Mouse (Mus musculus) layer of hippocampus, postnatal 36 days (tissue): Measurements from ENCODE around the gene Olfr1287. TPM values are rescaled to one million over a fixed set of nuclear protein-coding genes. Genes with fewer than 3 reads are reported as not detected.

ENCODE experiments used
- DNase-seq, 2 experiments: peaks; one replicate each; pipeline ENCODE4 v3.0.0; 2022
- total RNA-seq, 2 experiments: library from RNA; stranded (reverse); gene quantifications; 2 replicates each; pipeline ENCODE4 v1.2.3; 2021

Gene Olfr1287
- not detected for total RNA-seq

DNA sequence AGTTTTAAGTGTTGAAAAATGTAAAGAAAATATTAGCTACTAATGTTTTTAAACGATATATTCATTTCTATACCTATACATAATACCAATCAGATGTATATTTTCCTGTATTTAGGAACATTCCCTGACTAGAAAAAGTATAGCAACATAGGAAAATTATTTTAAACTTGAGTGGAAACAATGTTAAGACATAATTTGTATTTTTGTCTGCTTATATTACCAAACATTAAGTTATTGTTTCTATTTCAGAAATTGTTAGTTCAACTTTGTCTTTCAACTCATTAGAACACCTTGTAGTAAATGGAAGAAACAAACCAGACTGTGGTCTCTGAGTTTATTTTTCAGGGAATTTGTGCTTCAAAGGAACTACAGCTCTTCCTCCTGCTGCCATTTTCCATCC lies at the start of gene Olfr1287:
Gene Olfr1287, plus strand, starts transcription at position 301 of the 400 bp plus-strand sequence.
- DNase-seq, result no peak

DNA sequence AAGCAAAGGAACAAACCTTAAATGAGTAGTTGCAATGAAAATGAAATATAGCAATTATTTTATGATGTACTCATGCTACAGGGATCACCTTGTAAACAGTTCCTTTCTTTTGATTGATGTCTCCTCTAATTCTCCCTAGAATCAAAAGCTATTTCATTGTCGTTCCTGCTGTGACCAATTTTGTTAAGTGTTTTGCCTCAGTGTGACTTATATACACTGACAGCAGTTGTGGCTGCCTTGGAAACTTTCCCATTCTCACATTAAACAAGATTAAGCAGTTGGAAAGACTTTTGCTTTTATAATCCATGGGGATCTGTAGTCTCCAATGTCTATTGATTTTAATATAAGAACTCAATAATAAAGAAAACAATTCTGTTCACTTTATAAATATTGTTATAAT lies 26.0 kb upstream of the Olfr1287 start, which contains the start of gene Olfr1286:
Gene Olfr1286, minus strand, starts transcription at position 185 of the 400 bp plus-strand sequence.
- DNase-seq, result no peak

DNA sequence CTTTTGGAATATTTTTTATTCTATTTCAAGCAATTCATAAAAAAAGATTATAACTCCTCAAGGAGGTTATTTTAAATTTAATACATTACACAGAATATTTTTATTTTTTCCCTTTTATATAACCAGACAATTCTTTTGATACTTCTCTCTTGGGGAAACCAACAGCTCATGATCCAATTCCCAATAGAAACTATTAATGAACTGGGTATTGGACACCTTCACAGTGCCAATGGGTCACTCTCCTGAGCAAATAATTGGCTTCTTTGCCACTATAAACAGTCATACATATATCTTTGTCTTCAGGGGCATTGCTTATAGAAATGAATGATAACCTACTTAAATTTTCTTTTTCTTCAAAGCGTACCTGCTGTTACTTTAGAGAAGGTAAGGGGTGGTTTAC lies 24.9 kb downstream of the Olfr1287 start, which contains the start of gene Olfr1288:
Gene Olfr1288, plus strand, starts transcription at position 301 of the 400 bp plus-strand sequence.
- DNase-seq, result no peak

DNA sequence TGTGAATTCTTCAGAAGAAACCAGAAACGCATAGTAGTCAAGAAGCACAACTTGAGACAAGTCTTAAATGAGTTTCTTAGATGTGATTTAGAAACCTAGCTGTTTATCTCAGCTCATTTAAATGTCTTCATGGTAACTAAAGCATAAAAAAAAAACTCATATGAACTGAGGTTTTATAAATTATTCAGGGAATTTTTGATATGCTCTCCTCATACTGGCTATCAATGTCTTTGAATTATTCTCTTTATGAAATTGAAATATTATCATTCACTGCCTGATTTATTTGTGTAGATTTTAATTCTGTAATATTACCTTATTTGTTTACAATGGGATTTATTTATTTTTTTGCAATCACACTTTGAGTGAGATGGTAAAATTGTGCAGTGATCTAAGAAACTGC lies 31.6 kb downstream of the Olfr1287 start, which contains the start of gene Olfr1289:
Gene Olfr1289, plus strand, starts transcription at position 301 of the 400 bp plus-strand sequence.
- no peak for DNase-seq

DNA sequence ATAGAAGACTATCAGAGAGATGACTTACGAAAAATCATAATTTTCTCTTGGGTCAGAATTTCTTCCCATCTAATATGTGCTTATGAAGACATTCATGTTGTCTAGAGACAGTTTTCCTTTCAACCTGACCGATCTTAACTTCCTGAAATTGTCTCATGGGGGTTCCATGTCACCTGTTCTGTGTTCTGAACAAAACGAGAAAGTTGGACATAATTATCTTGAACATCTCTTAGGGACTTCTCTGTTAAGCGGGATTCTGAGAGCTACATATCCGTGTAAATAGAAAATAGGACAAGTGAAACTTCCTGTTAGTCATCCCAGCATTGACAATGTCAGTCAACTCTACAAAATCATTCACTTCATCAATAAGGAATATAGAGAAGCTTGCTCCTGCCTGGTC lies 44.8 kb downstream of the Olfr1287 start, which contains the start of gene Olfr1290:
Gene Olfr1290, minus strand, starts transcription at position 101 of the 400 bp plus-strand sequence.
- no peak for DNase-seq

DNA sequence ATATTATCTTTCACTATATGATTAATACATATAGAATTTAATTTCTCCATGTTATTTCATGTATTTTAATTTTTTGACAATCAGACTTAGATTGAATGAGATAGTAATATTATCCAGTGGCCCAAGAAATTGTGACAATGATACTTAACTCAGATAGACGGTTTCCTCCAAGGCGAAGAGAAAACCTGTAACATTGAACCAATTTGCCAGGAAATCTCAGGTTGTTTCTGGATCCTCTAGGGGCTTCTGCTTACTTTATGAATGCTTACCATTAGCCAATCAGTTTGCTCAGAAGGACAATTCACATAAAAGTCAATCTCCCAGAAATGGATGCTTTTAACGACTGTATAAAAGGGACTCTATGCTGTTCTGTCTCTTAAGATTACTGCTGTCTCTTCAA lies 47.9 kb downstream of the Olfr1287 start, which contains the start of gene Olfr1291-ps1:
Gene Olfr1291-ps1, plus strand, starts transcription at position 301 of the 400 bp plus-strand sequence.
- DNase-seq, result no peak

Other genes starting within 250 kb of the Olfr1287 start
- gene 4930430A15Rik, start 219.5 kb upstream of the Olfr1287 start, total RNA-seq, result not detected
- not detected for gene Olfr1275, start 213.9 kb upstream of the Olfr1287 start, total RNA-seq
- not detected for gene Olfr1276, start 194.6 kb upstream of the Olfr1287 start, total RNA-seq
- gene Olfr1277, start 175.0 kb upstream of the Olfr1287 start, total RNA-seq, result not detected
- gene Olfr1278, start 159.0 kb upstream of the Olfr1287 start, total RNA-seq, result not detected
- gene Olfr1279, start 148.5 kb upstream of the Olfr1287 start, total RNA-seq, result not detected
- not detected for gene Olfr1280, start 135.1 kb upstream of the Olfr1287 start, total RNA-seq
- not detected for gene Olfr1281, start 122.6 kb upstream of the Olfr1287 start, total RNA-seq
- not detected for gene Olfr1282, start 113.1 kb upstream of the Olfr1287 start, total RNA-seq
- not detected for gene Olfr1283, start 82.4 kb upstream of the Olfr1287 start, total RNA-seq
- not detected for gene Olfr1284, start 73.6 kb upstream of the Olfr1287 start, total RNA-seq
- gene Olfr1286, start 26.0 kb upstream of the Olfr1287 start, total RNA-seq, result not detected
- not detected for gene Olfr1288, start 25.0 kb downstream of the Olfr1287 start, total RNA-seq
- not detected for gene Olfr1289, start 31.7 kb downstream of the Olfr1287 start, total RNA-seq
- gene Olfr1290, start 44.7 kb downstream of the Olfr1287 start, total RNA-seq, result not detected
- gene Olfr1291-ps1, start 48.0 kb downstream of the Olfr1287 start, total RNA-seq, result not detected
- not detected for gene Olfr1293-ps, start 76.1 kb downstream of the Olfr1287 start, total RNA-seq
- gene Olfr1294, start 91.1 kb downstream of the Olfr1287 start, total RNA-seq, result not detected
- not detected for gene Olfr1295, start 120.5 kb downstream of the Olfr1287 start, total RNA-seq
- gene Olfr1297, start 177.4 kb downstream of the Olfr1287 start, total RNA-seq, result not detected
- gene Olfr1298, start 200.1 kb downstream of the Olfr1287 start, total RNA-seq, result not detected
- not detected for gene Olfr1299, start 212.3 kb downstream of the Olfr1287 start, total RNA-seq